Mouse (Mus musculus) kidney, postnatal 25 days (tissue): ENCODE results near the gene Tacc2.
"Not testable (repeated sequence)": the region's sequence is repeated elsewhere in the genome, so short reads cannot be mapped to it uniquely, and the experiment has no call there.

ENCODE experiments used
- DNase-seq, 2 experiments: peaks; one replicate each; pipeline ENCODE4 v3.0.0; 2021; ENCODE audit warnings: mixed read lengths in 2 of 2

The Tacc2 gene

DNA sequence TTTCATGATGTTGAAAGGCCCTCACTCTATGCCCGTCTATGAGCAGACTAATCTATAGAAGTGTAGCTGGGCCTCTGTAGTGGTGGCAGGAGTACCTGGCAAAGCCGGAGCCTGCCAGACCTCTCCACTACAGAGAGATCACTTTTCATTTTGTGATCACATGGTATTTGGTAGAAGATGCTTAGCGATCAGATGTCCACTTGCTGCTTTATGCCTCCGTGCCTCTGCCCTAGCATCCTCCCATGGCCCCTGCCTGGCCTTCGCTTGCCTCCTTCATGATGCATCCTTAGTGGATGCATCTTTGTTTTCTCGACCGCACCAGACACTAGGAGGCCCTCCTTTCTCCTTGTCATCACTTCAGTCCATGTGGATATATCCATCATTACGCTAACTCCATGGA, 79.7 kb downstream of the Tacc2 start:
- DNase-seq: no peak

- peak; percentile 80 to 88 for DNase-seq
These were observed 80.5 kb downstream of the Tacc2 start for GRCm38 (mm10) chr7:130657751-130658150.

- no peak for DNase-seq
These were observed 81.9 kb downstream of the Tacc2 start for GRCm38 (mm10) chr7:130659129-130659528.

DNA sequence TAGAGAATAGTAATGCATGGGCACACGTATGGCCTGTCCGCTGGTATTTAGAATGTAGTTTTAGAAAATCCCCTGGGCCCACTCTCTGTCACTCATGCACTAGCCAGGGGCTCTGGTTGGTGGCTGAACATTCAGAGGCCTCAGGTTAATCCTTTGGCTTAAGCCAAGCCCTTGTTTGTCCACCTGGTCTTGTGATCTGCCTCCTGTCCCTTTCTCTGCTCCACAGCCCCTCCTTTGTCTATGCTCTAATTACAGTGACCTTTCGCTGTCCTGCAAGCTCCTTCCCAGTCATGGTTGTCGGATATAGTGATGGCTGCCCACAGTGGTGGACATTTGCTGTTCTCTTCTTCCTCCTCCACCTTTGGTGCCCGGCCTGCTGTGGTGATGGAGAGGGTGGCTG, 85.0 kb downstream of the Tacc2 start:
- DNase-seq: no peak

GRCm38 (mm10) chr7:130662869-130663268, 85.6 kb downstream of the Tacc2 start:
- no peak for DNase-seq

DNA sequence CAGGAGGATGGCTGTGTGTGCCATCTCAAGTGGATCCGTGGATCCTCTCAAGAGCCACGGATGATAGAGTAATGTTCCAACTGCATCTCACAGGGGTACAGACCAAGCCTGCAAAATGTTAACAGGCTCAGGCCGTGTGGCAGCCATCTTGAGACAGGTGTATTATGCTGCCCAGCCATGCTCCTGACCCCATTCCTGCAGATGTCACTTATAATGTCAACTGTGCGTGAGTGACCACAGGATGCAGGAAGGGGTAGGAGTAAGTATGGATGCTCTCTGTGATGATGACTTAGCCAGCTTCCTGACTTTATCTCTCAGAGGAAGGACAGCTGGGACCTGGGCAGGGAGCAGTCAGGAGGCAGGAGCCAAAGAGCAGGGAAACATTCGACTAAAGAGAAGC, 86.8 kb downstream of the Tacc2 start:
- DNase-seq: no peak

- no peak for DNase-seq
These were observed 87.4 kb downstream of the Tacc2 start for GRCm38 (mm10) chr7:130664629-130665028.

DNA sequence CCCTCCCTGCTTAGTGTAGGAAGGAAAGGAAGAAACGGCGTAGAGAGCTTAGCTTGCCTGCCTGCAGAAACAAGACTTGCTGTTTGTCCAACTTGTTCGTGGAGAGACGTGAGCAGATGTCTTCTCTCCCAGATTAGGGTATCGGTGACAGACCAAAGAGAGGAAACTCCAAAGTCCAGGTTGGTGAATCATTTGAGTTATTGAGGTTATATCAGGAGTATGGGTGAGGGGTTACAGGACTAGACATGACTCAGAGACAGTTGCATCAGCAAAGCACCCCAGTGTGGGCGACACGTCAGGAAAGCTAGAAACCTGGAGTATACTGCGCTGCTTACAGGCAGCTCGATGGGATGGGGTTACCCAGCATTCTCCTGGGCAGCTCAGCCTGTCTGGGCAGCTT, 88.1 kb downstream of the Tacc2 start:
- DNase-seq: no peak

DNA sequence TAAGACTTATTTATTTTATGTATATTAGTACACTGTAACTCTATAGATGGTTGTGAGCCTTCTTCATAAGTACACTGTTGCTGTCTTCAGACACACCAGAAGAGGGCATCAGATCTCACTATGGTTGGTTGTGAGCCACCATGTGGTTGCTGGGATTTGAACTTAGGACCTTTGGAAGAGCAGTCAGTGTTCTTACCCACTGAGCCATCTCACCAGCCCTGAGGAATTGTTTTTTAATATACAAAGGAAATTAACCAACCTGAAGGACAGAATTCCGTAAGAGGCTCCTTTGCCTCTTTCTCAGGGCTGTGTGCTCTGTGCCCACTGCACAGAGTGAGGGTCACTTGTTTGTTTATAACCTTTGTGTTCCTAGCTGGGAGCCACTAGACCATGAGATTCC, 90.8 kb downstream of the Tacc2 start:
- DNase-seq: not testable (repeated sequence)

- DNase-seq: peak; percentile 81 to 89
These were observed 91.6 kb downstream of the Tacc2 start for GRCm38 (mm10) chr7:130668729-130669281.

DNA sequence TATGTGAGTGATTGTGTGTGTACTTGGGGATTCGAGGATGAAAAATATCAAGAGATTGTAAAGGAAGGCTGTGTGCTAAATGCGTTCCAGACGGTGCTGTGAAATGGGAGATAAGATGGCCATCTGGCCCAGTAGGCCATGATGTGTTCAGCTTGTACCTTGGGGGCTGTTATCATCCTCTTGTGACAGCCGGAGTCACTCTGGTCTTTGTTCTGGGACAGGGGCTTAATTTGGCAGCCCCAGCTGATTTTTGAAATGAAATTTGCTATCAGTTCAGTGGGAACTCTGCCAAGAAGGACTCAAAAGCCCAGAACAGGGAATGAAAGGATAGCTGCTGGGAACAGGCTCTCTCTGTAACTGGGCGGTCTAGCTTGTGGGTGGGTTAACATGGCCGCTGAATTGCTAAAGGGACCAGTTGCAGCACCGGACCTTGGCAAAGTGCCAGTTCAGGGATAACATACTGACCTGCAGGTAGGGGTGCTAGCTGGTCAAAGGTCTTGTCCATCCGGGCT, 92.2 kb downstream of the Tacc2 start:
- DNase-seq: peak; percentile 88 to 91

DNA sequence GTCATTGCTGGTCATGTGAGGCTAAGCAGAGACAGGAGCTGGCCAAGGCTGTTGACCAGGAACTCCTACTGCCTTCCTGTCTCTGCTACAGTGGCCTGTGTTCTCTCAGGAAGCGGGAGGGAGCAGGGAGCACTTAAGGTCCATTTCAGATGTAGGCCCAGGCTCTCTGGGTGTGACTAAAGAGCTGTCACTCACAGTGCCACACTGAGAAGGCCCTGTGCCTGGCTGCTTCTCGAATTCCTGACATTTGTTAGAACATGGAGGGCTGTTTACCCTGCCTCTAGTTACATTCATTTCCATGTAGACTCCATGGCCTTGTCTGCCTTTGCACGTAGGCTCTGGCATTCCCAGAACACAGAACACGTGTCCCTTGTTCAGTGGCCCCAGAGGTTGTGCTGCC, 93.1 kb downstream of the Tacc2 start:
- DNase-seq: peak; percentile 34 to 81

DNA sequence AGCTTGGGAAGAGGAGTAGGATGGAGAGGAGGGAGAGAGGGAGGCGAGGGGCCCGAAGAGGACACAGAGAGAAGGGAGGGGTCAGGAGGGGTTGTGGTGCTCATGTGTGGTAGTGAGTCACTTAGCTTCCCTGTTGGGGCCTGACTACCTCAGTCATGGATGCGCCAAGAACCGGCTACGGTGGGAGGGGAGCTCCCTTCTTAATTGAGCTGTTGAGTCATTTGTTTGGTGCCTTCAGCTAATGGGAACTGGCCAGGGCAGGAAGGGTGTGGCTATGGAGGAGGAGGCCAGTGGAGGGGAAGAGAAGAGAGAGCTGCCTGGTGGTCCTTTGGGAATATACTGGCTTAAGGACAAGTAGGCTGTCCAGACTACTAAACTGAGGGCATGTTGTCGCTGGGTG, 94.1 kb downstream of the Tacc2 start:
- DNase-seq: peak; percentile 47 to 72

DNA sequence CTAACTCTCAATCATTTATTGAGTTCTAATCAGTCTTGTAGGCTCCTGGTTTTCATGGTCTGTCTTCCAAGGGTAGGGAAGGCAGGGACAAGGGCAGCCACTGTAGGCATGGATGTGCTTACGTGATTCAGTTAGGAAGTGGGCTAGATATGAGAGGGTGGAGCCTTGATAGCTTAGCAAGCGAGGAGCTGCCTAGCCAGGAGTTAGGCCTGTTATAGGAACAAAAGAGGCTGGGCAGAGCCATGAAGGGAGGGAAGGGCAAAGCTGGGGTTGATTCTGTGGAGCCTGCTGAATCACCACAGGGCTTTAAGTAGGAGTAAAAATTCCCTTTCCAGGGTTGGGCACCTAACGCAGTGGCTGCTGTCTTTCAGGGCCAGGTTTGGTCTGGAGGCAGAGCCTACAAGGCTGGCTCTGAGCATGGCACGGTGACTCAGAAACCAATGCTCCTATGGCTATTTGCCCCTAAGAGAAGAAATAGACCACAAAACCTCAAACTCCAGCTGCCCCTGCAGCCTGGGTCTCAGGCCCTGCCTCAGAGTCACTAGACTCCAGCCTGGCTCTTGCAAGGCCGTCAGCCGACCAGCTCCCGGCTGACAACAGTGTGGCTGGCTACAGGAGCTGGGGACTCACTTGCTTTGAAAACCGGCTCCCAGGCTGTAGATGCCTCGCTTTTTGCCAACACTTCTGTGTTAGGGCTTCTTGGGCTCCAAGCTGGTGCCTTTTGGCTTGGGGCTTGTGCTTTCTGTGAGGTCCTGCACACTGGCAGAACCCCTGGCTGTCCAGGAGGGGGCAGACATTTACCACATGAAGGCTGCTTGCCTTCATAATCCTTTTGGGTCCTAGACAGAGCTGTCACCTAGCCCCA, 96.2 kb downstream of the Tacc2 start:
- peak; percentile 42 to 60 for DNase-seq

DNA sequence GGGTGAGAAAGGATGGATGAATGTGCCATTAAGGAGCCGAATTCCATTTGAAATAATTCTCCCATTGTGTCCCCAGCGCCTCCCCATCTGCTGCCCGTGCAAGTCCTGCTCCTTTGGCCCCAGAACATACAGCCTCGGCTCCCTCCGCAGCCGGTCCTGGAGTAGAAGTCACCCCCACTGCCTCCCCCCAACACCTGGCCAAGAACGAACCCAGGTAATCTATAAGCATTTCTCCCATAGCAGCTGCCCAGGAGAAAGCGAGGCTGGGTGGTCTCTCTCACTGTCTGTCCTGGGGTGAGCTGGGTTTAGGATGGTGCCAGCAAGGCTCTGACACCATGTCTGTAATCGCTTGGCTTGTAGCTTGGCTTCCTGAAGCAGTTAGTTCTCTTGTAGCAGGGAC, 97.3 kb downstream of the Tacc2 start:
- DNase-seq: no peak

- no peak for DNase-seq
These were observed 99.8 kb downstream of the Tacc2 start for GRCm38 (mm10) chr7:130676885-130677540.

DNA sequence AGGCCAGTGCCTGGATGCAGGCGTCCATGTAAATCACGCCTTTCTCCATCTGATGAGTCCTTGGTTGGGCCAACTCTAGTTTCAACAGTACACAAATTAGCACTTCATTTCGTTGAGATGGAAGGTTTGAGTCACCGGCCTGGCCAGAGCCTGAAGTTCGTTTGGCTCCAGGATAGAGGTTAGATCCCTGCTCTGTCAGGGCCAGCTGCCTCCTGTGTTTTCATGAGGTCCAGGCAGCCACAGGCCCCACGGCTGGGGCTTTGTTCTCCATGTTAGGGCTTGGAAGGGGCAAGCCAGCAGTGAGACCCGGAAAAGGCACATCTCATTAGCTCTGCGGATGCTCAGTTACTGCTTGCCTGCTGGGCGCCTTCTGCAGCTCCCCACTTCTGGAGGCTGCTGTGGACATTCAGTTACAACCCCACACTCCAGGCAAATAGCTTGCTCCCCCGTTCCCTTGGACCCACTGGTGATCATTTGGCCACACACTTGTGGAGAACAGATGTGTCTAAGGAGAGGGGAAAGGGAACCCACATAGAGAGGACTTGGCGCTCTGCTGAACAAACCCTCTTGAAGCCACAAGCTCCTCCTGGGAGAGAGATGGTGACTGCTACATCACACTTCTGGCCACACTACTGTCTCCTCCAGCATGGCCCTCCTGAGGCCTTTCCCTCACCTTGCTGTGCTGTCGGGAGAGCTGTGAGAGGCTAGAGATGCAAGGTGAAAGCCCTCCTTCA, 100.5 kb downstream of the Tacc2 start:
- DNase-seq: no peak

DNA sequence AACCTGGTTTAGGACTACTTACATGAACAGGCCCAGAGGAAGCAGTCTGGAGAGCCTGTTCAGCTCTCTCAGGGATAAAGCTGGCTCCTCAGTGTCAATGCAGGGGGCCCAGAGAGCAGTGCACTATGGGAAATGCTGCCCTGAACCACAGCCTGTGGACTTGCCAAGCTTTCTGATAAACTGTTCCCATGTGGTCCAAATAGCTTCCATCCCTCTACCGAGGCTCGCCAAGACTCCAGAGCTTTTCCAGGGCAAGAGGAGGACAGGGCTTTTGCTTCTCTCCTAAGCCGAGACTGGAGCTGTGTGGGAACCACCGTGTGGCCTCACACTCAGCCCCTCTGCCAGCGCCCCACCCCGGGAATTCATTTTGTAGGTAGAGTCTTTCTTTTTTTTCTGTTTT, 101.2 kb downstream of the Tacc2 start:
- no peak for DNase-seq

DNA sequence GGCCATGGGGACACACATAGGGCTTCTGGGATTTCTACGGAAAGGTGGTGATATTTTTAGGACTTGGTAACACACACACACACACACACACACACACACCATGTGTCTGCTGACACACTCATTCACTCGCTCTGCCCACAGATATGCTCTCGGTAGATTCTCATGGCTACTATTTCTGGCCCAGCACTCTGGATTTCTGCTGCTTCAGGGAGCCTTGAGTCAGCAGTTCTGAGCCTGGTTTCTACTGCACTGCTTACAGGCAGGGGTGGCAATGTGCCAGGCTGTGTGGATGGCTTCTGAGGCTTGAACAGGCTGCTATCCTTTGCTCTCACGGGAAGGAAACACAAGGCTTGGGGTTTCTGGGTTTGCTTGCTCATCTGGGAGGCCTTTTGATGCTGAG, 104.6 kb downstream of the Tacc2 start:
- peak; percentile 91 to 92 for DNase-seq

GRCm38 (mm10) chr7:130688601-130689000, 111.4 kb downstream of the Tacc2 start:
- peak; percentile 47 to 79 for DNase-seq

- DNase-seq: peak in 1 of 2 experiments; percentile 54
These were observed 113.6 kb downstream of the Tacc2 start for GRCm38 (mm10) chr7:130690869-130691268.

GRCm38 (mm10) chr7:130691931-130692330, 114.7 kb downstream of the Tacc2 start:
- no peak for DNase-seq

- DNase-seq: peak; percentile 28 to 54
These were observed 115.2 kb downstream of the Tacc2 start for GRCm38 (mm10) chr7:130692392-130692942.
